Mouse (Mus musculus): ENCODE results near the gene Gm3047. TPM values are rescaled to one million over a fixed set of nuclear protein-coding genes. Genes with fewer than 3 reads are reported as not detected.
"Not testable (repeated sequence)": the region's sequence is repeated elsewhere in the genome, so short reads cannot be mapped to it uniquely, and the experiment has no call there.

Gm3047 gene
- not detected for total RNA-seq (2021)
- long read RNA-seq, experiment 1, result 0 reads
- long read RNA-seq, experiment 2, result 0 reads

DNA sequence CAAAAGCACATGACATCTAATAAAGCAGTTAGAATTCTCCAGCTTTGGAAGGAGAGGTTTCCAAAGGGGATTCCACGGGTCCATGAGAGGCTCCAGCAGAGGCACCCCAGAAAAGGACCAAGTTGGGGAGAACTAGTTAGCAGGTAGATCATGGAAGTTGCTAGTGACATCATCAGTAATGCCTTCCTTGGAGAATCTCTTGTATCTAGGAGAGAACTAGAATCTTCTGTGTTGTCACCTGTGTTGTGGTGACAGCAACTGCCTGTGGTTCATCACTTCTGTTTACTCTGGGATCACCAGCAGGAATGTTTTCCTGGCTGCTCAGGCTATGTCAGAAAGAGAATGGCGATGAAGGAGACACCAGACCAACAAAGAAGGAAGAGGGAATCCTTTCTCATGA, at the start of gene Gm3047:
Gm3047 (plus strand) TSS at position 301 of the 400 bp plus-strand sequence.
- not testable (repeated sequence) for DNase-seq (ENCODE audit: low spot score in 2 of 2)

Other genes with a start within 250 kb of the Gm3047 start
- gene Gm3149, start 238.1 kb upstream of the Gm3047 start, total RNA-seq (2021), result not detected
- gene 2610042L04Rik, start 220.6 kb upstream of the Gm3047 start, total RNA-seq (2021), result under 1 TPM; 0.34 TPM
- not detected for gene Gm3159, start 157.9 kb upstream of the Gm3047 start, total RNA-seq (2021)
- gene Gm3164, start 140.0 kb upstream of the Gm3047 start, total RNA-seq (2021), result not detected
- gene Gm3173, start 124.4 kb upstream of the Gm3047 start, total RNA-seq (2021), result not detected
- not detected for gene Gm3182, start 73.7 kb upstream of the Gm3047 start, total RNA-seq (2021)
- not detected for gene Gm8159, start 76.9 kb downstream of the Gm3047 start, total RNA-seq (2021)
- not detected for gene Gm3239, start 108.8 kb downstream of the Gm3047 start, total RNA-seq (2021)
- not detected for gene Gm7876, start 153.8 kb downstream of the Gm3047 start, total RNA-seq (2021)
- not detected for gene Gm3252, start 171.4 kb downstream of the Gm3047 start, total RNA-seq (2021)
- gene Gm9602, start 220.9 kb downstream of the Gm3047 start, total RNA-seq (2021), result not detected